Mouse (Mus musculus) olfactory bulb, adult 2 months (tissue): Measurements from ENCODE around the gene Plcb3. TPM values are rescaled to one million over a fixed set of nuclear protein-coding genes. Genes with fewer than 3 reads are reported as not detected.

ENCODE experiments used
- H3K27ac ChIP-seq: fragments of 200-500 bp; 2 replicates; pipeline ENCODE4 v1.5.1; 2012; ENCODE audit warnings: low read depth, low read length; ENCODE audit not compliant: insufficient read depth
- H3K4me1 ChIP-seq: fragments of 200-500 bp; 2 replicates; pipeline ENCODE4 v1.6.1; 2012; ENCODE audit warnings: low read length; ENCODE audit not compliant: control insufficient read depth, insufficient read depth
- H3K4me3 ChIP-seq: fragments of 200-500 bp; 2 replicates; pipeline ENCODE4 v1.5.1; 2012; ENCODE audit warnings: mild to moderate bottlenecking, low read depth, low read length, moderate library complexity; ENCODE audit not compliant: insufficient read depth
- CTCF ChIP-seq: fragments of 200-500 bp; IDR thresholded peaks from 2 replicates; pipeline ENCODE4 v1.5.1; 2012; ENCODE audit warnings: low read depth, mild to moderate bottlenecking, low read length, moderate library complexity; ENCODE audit not compliant: insufficient read depth
- POLR2A ChIP-seq: fragments of 200-500 bp; IDR thresholded peaks from 2 replicates; pipeline ENCODE4 v1.6.1; 2012; ENCODE audit warnings: mild to moderate bottlenecking, low read depth, low read length, moderate library complexity; ENCODE audit not compliant: insufficient read depth
- WGBS: fragments of 180-500 bp; shearing (Covaris S2); methylation state at CpG from one replicate; pipeline ENCODE4 v1.1.7; 2018; 5-methylcytosine and 5-hydroxymethylcytosine counted together
- polyA plus RNA-seq: library from polyadenylated mRNA; stranded (reverse); fragments of >200 nt; gene quantifications from 2 replicates; pipeline ENCODE4 v1.2.4, GENCODE M21; 2012; ENCODE audit warnings: low replicate concordance; ENCODE audit not compliant: missing spikeins, insufficient read depth, insufficient read length

The Plcb3 gene
- polyA plus RNA-seq, 1 experiment = not detected

GRCm38 (mm10) chr19:7006892-7007593, 30.8 kb upstream of the Plcb3 start:
- WGBS = 49% methylated on average over 9 of the region's 9 CpGs
- peaks cover 2% of the 10 kb centered on the region for H3K4me1 ChIP-seq
- H3K27ac ChIP-seq = peak overlapping the region; percentile 90
- H3K4me3 ChIP-seq = no peak overlapping the region
- TF ChIP-seq CTCF = no peak
- TF ChIP-seq POLR2A = no peak

GRCm38 (mm10) chr19:6999360-7000063, 23.2 kb upstream of the Plcb3 start:
- Histone ChIP-seq H3K27ac (no peak overlapping the region), H3K4me1 (peaks cover 28% of the 10 kb centered on the region), H3K4me3 (no peak overlapping the region)
- TF ChIP-seq POLR2A = no peak
- TF ChIP-seq CTCF = no peak
- 92% methylated on average over 19 of the region's 19 CpGs for WGBS

GRCm38 (mm10) chr19:6997721-6998290, 21.5 kb upstream of the Plcb3 start:
- TF ChIP-seq CTCF (no peak), POLR2A (no peak)
- Histone ChIP-seq H3K4me1 (peaks cover 36% of the 10 kb centered on the region), H3K4me3 (no peak overlapping the region), H3K27ac (no peak overlapping the region)
- 88% methylated on average over 9 of the region's 9 CpGs for WGBS

GRCm38 (mm10) chr19:6996006-6996405, 19.7 kb upstream of the Plcb3 start, which contains the start of the genes Nudt22 and Trpt1:
TSS of gene Nudt22 (minus strand) at chr19:6996117.
TSS of gene Trpt1 (plus strand) at chr19:6996131.
- under 1% methylated on average over 24 of the region's 24 CpGs for WGBS

GRCm38 (mm10) chr19:6995255-6995991, 19.2 kb upstream of the Plcb3 start:
- Histone ChIP-seq H3K4me3 (peak overlapping the region; percentile 67), H3K4me1 (peaks cover 38% of the 10 kb centered on the region), H3K27ac (no peak overlapping the region)
- no peak for TF ChIP-seq CTCF
- TF ChIP-seq POLR2A = no peak
- 41% methylated on average over 20 of the region's 21 CpGs for WGBS

More at GRCm38 (mm10) chr19:6996006-6996405, 19.7 kb upstream of the Plcb3 start, which contains the start of the genes Nudt22 and Trpt1:
- TF ChIP-seq CTCF = no peak
- TF ChIP-seq POLR2A = peak; percentile 65
- Histone ChIP-seq H3K4me3 (peak within 1 kb of the TSS; percentile 67), H3K4me1 (peaks cover 38% of the 10 kb centered on the region), H3K27ac (peak within 1 kb of the TSS; percentile 28; the same call in 1 of the 2 replicates)

- Histone ChIP-seq H3K27ac (no peak overlapping the region), H3K4me3 (no peak overlapping the region), H3K4me1 (peaks cover 38% of the 10 kb centered on the region)
- WGBS = 76% methylated on average over 8 of the region's 8 CpGs
- no peak for TF ChIP-seq CTCF
- no peak for TF ChIP-seq POLR2A
Observed at GRCm38 (mm10) chr19:6994489-6994888, 18.2 kb upstream of the Plcb3 start.

- TF ChIP-seq POLR2A (no peak), CTCF (no peak)
- H3K4me3 ChIP-seq = no peak overlapping the region
- WGBS = 84% methylated on average over 8 of the region's 8 CpGs
- peaks cover 38% of the 10 kb centered on the region for H3K4me1 ChIP-seq
- H3K27ac ChIP-seq = no peak overlapping the region
Observed at GRCm38 (mm10) chr19:6994002-6994401, 17.7 kb upstream of the Plcb3 start.

GRCm38 (mm10) chr19:6993011-6993770, 16.9 kb upstream of the Plcb3 start:
- peak overlapping the region; percentile 48 for H3K4me3 ChIP-seq
- H3K4me1 ChIP-seq = peaks cover 36% of the 10 kb centered on the region
- TF ChIP-seq CTCF (no peak), POLR2A (no peak)
- 0 out of 2 replicates have a peak overlapping the region, but pooled peaks have one; percentile 2 for H3K27ac ChIP-seq
- 59% methylated on average over 14 of the region's 14 CpGs for WGBS
